Mouse (Mus musculus): ENCODE results near the gene 4930447C04Rik.

DNA sequence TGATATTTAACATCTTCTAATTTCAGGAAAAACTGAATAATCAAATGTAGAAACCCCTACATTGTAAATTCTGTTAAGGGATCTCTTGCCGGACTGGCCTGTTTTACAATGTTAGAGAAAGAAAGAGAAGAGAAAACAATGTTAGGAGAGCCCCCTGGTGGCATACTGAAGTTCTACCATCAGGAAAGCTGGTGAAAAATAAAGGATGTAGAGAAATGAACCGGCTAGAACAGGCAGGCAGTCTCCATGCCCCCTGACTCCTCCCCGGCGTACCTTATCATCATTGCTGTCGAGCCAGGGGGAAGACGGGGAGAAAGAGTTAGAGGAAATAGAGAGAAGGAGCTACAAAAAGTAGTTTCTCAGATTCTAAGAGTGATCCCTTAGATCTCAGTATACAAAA lies 32.6 kb upstream of the 4930447C04Rik start:
- no peak for TF ChIP-seq CTCF (IDR thresholded peaks at IDR 0.05; ENCODE audit: control insufficient read depth, insufficient read depth, insufficient read length)
- no peak for TF ChIP-seq USF1 (IDR thresholded peaks at IDR 0.05; ENCODE audit: low read depth)
- TF ChIP-seq MYOG (IDR thresholded peaks at IDR 0.05; ENCODE audit: control insufficient read depth, extremely low read depth, insufficient read length), result no peak
- TF ChIP-seq MYOD1 (IDR thresholded peaks at IDR 0.05; ENCODE audit: control insufficient read depth, insufficient read length, low read depth), result no peak
- TF ChIP-seq MAX (IDR thresholded peaks at IDR 0.05), result no peak
- TF ChIP-seq FOSL1 (IDR thresholded peaks at IDR 0.05; ENCODE audit: insufficient read depth, low read length, poor library complexity, severe bottlenecking), result no peak
- no peak for TF ChIP-seq CEBPB (IDR thresholded peaks at IDR 0.05; ENCODE audit: low read depth)
